Mouse (Mus musculus) intestine, embryonic 14.5 days (tissue): Measurements from ENCODE around the gene Akap7. TPM values are rescaled to one million over a fixed set of nuclear protein-coding genes. Genes with fewer than 3 reads are reported as not detected.

Experiments used
- ATAC-seq: fragments of 200-750 bp; cut with Nextera tagmentation; replicated peaks from 2 replicates; pipeline ENCODE4 v1.8.0; 2017; ENCODE audit warnings: low read depth, moderate number of reproducible peaks, moderate TSS enrichment, moderate library complexity; ENCODE audit not compliant: low FRiP score, low TSS enrichment
- DNase-seq: peaks from one replicate; pipeline ENCODE4 v3.0.0-alpha.2; 2018; ENCODE audit warnings: low spot score
- H3K27ac ChIP-seq: fragments of 300-500 bp; sonication (generic); 2 replicates; pipeline ENCODE4 v1.5.1; 2014; ENCODE audit warnings: low read depth, mild to moderate bottlenecking, control low read depth
- H3K27me3 ChIP-seq: fragments of 300-500 bp; sonication (generic); replicated peaks from 2 replicates; pipeline ENCODE4 v1.6.1; 2014; ENCODE audit warnings: low read length, control low read depth; ENCODE audit not compliant: control insufficient read depth, insufficient read depth
- H3K36me3 ChIP-seq: fragments of 300-500 bp; sonication (generic); 2 replicates; pipeline ENCODE4 v1.6.1; 2014; ENCODE audit warnings: low read length, control low read depth; ENCODE audit not compliant: control insufficient read depth, insufficient read depth
- H3K4me1 ChIP-seq: fragments of 300-500 bp; sonication (generic); replicated peaks from 2 replicates; pipeline ENCODE4 v1.6.1; 2014; ENCODE audit warnings: low read length, control low read depth, mixed read lengths; ENCODE audit not compliant: control insufficient read depth, insufficient read depth
- H3K4me2 ChIP-seq: fragments of 300-500 bp; sonication (generic); 2 replicates; pipeline ENCODE4 v1.6.1; 2014; ENCODE audit warnings: low read length
- H3K4me3 ChIP-seq: fragments of 300-500 bp; sonication (generic); 2 replicates; pipeline ENCODE4 v1.5.1; 2014; ENCODE audit warnings: low read depth, low read length, control low read depth, mixed read lengths
- H3K9ac ChIP-seq: fragments of 300-500 bp; sonication (generic); 2 replicates; pipeline ENCODE4 v1.6.1; 2014; ENCODE audit warnings: mild to moderate bottlenecking, low read length
- H3K9me3 ChIP-seq: fragments of 300-500 bp; sonication (generic); 2 replicates; pipeline ENCODE4 v1.6.1; 2016; ENCODE audit warnings: low read length, control low read depth; ENCODE audit not compliant: control insufficient read depth
- WGBS: fragments of 180-500 bp; shearing (Covaris S2); extraction: QIAGEN DNeasy Blood & Tissue Kit; methylation state at CpG from one replicate; pipeline ENCODE4 v1.1.7; 2014; 5-methylcytosine and 5-hydroxymethylcytosine counted together
- polyA plus RNA-seq: library from polyadenylated mRNA; unstranded; fragments of >200 nt; fragmentation: Nextera tagmentation; extraction: Ambion mirVana; gene quantifications from 2 replicates; pipeline ENCODE4 v1.2.1, GENCODE M21; 2014

The Akap7 gene
- polyA plus RNA-seq, 1 experiment from 2014 or later, result 36.4 TPM

GRCm38 (mm10) chr10:25232700-25233099, 75.0 kb downstream of the Akap7 start:
- ATAC-seq (no peak), DNase-seq (no peak)
- WGBS, result 34% methylated on average over 3 of the region's 3 CpGs
- no peak overlapping the region for H3K27ac ChIP-seq
- H3K9me3 ChIP-seq, result no peaks in the 10 kb centered on the region
- H3K9ac ChIP-seq, result no peak overlapping the region
- no peak overlapping the region for H3K4me2 ChIP-seq
- H3K4me3 ChIP-seq, result no peak overlapping the region
- H3K27me3 ChIP-seq, result no peaks in the 10 kb centered on the region
- no peaks in the 10 kb centered on the region for H3K36me3 ChIP-seq
- H3K4me1 ChIP-seq, result no peaks in the 10 kb centered on the region

- H3K4me3 ChIP-seq, result no peak overlapping the region
- no peaks in the 10 kb centered on the region for H3K36me3 ChIP-seq
- 46% methylated on average over 5 of the region's 5 CpGs for WGBS
- H3K4me1 ChIP-seq, result no peaks in the 10 kb centered on the region
- no peak overlapping the region for H3K4me2 ChIP-seq
- no peaks in the 10 kb centered on the region for H3K27me3 ChIP-seq
- H3K9me3 ChIP-seq, result no peaks in the 10 kb centered on the region
- H3K27ac ChIP-seq, result no peak overlapping the region
- DNase-seq, result no peak
- ATAC-seq, result no peak
- H3K9ac ChIP-seq, result no peak overlapping the region
These were observed 76.3 kb downstream of the Akap7 start for GRCm38 (mm10) chr10:25231358-25231757.

- Histone ChIP-seq H3K4me3 (no peak overlapping the region), H3K9me3 (no peaks in the 10 kb centered on the region), H3K9ac (no peak overlapping the region), H3K4me1 (no peaks in the 10 kb centered on the region), H3K27ac (no peak overlapping the region), H3K4me2 (no peak overlapping the region), H3K36me3 (no peaks in the 10 kb centered on the region), H3K27me3 (no peaks in the 10 kb centered on the region)
- 81% methylated on average over 5 of the region's 5 CpGs for WGBS
- DNase-seq (no peak), ATAC-seq (no peak)
These were observed 83.3 kb downstream of the Akap7 start for GRCm38 (mm10) chr10:25224371-25224770.

- no peaks in the 10 kb centered on the region for H3K9me3 ChIP-seq
- H3K27me3 ChIP-seq, result no peaks in the 10 kb centered on the region
- no peak for ATAC-seq
- no peak overlapping the region for H3K4me3 ChIP-seq
- H3K4me2 ChIP-seq, result no peak overlapping the region
- WGBS, result 92% methylated on average over 3 of the region's 3 CpGs
- no peaks in the 10 kb centered on the region for H3K4me1 ChIP-seq
- no peak for DNase-seq
- H3K9ac ChIP-seq, result no peak overlapping the region
- H3K36me3 ChIP-seq, result no peaks in the 10 kb centered on the region
- H3K27ac ChIP-seq, result no peak overlapping the region
These were observed 86.9 kb downstream of the Akap7 start for GRCm38 (mm10) chr10:25220754-25221153.

GRCm38 (mm10) chr10:25219901-25220495, 87.7 kb downstream of the Akap7 start:
- Histone ChIP-seq H3K27ac (no peak overlapping the region), H3K4me1 (no peaks in the 10 kb centered on the region), H3K36me3 (no peaks in the 10 kb centered on the region), H3K27me3 (no peaks in the 10 kb centered on the region), H3K4me2 (no peak overlapping the region), H3K4me3 (no peak overlapping the region), H3K9me3 (no peaks in the 10 kb centered on the region), H3K9ac (no peak overlapping the region)
- ATAC-seq, result no peak
- DNase-seq, result no peak
- WGBS, result 82% methylated on average over 15 of the region's 15 CpGs

GRCm38 (mm10) chr10:25219220-25219628, 88.4 kb downstream of the Akap7 start:
- H3K9me3 ChIP-seq, result no peaks in the 10 kb centered on the region
- no peak overlapping the region for H3K4me2 ChIP-seq
- no peaks in the 10 kb centered on the region for H3K4me1 ChIP-seq
- H3K27ac ChIP-seq, result no peak overlapping the region
- no peaks in the 10 kb centered on the region for H3K27me3 ChIP-seq
- WGBS, result 24% methylated on average over 7 of the region's 7 CpGs
- DNase-seq (peak; percentile 84), ATAC-seq (0 out of 2 replicates have a peak, but pooled peaks have one; percentile 64)
- no peaks in the 10 kb centered on the region for H3K36me3 ChIP-seq
- no peak overlapping the region for H3K9ac ChIP-seq
- no peak overlapping the region for H3K4me3 ChIP-seq

- H3K27ac ChIP-seq, result no peak overlapping the region
- H3K4me3 ChIP-seq, result no peak overlapping the region
- H3K27me3 ChIP-seq, result no peaks in the 10 kb centered on the region
- H3K36me3 ChIP-seq, result no peaks in the 10 kb centered on the region
- H3K4me2 ChIP-seq, result no peak overlapping the region
- H3K9me3 ChIP-seq, result no peaks in the 10 kb centered on the region
- no peaks in the 10 kb centered on the region for H3K4me1 ChIP-seq
- DNase-seq (no peak), ATAC-seq (no peak)
- WGBS, result 72% methylated on average over 7 of the region's 7 CpGs
- no peak overlapping the region for H3K9ac ChIP-seq
These were observed 88.9 kb downstream of the Akap7 start for GRCm38 (mm10) chr10:25218746-25219145.

GRCm38 (mm10) chr10:25215977-25216376, 91.7 kb downstream of the Akap7 start:
- H3K9ac ChIP-seq, result no peak overlapping the region
- H3K4me3 ChIP-seq, result no peak overlapping the region
- no peaks in the 10 kb centered on the region for H3K4me1 ChIP-seq
- H3K27me3 ChIP-seq, result no peaks in the 10 kb centered on the region
- no peak overlapping the region for H3K4me2 ChIP-seq
- H3K9me3 ChIP-seq, result no peaks in the 10 kb centered on the region
- WGBS, result 87% methylated on average over 3 of the region's 3 CpGs
- no peak overlapping the region for H3K27ac ChIP-seq
- DNase-seq (no peak), ATAC-seq (no peak)
- no peaks in the 10 kb centered on the region for H3K36me3 ChIP-seq

- Histone ChIP-seq H3K36me3 (no peaks in the 10 kb centered on the region), H3K27ac (no peak overlapping the region), H3K9me3 (no peaks in the 10 kb centered on the region), H3K4me3 (no peak overlapping the region), H3K4me1 (no peaks in the 10 kb centered on the region), H3K4me2 (no peak overlapping the region), H3K27me3 (no peaks in the 10 kb centered on the region), H3K9ac (no peak overlapping the region)
- DNase-seq (no peak), ATAC-seq (no peak)
- 67% methylated on average over 4 of the region's 4 CpGs for WGBS
These were observed 94.0 kb downstream of the Akap7 start for GRCm38 (mm10) chr10:25213716-25214115.
